Mouse (Mus musculus) left cerebral cortex, adult 11 months (tissue): Measurements from ENCODE around the gene Lpcat3.

Experiments
- DNase-seq: peaks from one replicate; pipeline ENCODE4 v3.0.0; 2022; ENCODE audit warnings: low spot score

Gene Lpcat3

GRCm38 (mm10) chr6:124739231-124739796 lies 76.5 kb downstream of the Lpcat3 start:
- DNase-seq = no peak

GRCm38 (mm10) chr6:124740211-124740887 lies 77.5 kb downstream of the Lpcat3 start:
- DNase-seq = no peak

GRCm38 (mm10) chr6:124740888-124741761 lies 78.3 kb downstream of the Lpcat3 start, which contains the start of gene Grcc10:
Gene Grcc10, minus strand, starts transcription at chr6:124741374.
- DNase-seq = peak; percentile 82

- no peak for DNase-seq
These were observed 79.0 kb downstream of the Lpcat3 start for GRCm38 (mm10) chr6:124741842-124742241.

- no peak for DNase-seq
These were observed 80.2 kb downstream of the Lpcat3 start for GRCm38 (mm10) chr6:124742839-124743514.

GRCm38 (mm10) chr6:124743647-124744046 lies 80.8 kb downstream of the Lpcat3 start:
- DNase-seq = no peak

GRCm38 (mm10) chr6:124744755-124745321 lies 82.0 kb downstream of the Lpcat3 start:
- DNase-seq = no peak

GRCm38 (mm10) chr6:124745490-124746295 lies 82.9 kb downstream of the Lpcat3 start:
- peak; percentile 91 for DNase-seq

- no peak for DNase-seq
These were observed 83.4 kb downstream of the Lpcat3 start for GRCm38 (mm10) chr6:124746296-124746605.

GRCm38 (mm10) chr6:124746654-124747632 lies 84.1 kb downstream of the Lpcat3 start:
- DNase-seq = no peak

- DNase-seq = no peak
These were observed 87.6 kb downstream of the Lpcat3 start for GRCm38 (mm10) chr6:124750405-124750804.

GRCm38 (mm10) chr6:124753861-124754260 lies 91.0 kb downstream of the Lpcat3 start:
- DNase-seq = no peak
